Mouse (Mus musculus) G1E (cell line): ENCODE results near the gene Ncapg.

ENCODE experiments used
- CTCF ChIP-seq: IDR thresholded peaks from 2 replicates; pipeline ENCODE4 v1.5.1; 2012; ENCODE audit warnings: low read depth, low read length, inconsistent platforms, mixed read lengths
- GATA1 ChIP-seq: IDR thresholded peaks from 2 replicates; pipeline ENCODE4 v1.6.1; 2012; ENCODE audit warnings: borderline replicate concordance, low read length, inconsistent platforms, mixed read lengths
- POLR2AphosphoS5 ChIP-seq: IDR thresholded peaks from 2 replicates; pipeline ENCODE4 v1.6.1; 2012; ENCODE audit warnings: low read depth, low read length, inconsistent platforms; ENCODE audit not compliant: insufficient replicate concordance

- TF ChIP-seq POLR2AphosphoS5 (no peak), CTCF (no peak), GATA1 (no peak)
These were observed 888 bp upstream of the Ncapg start for GRCm38 (mm10) chr5:45668831-45669230.
